Mouse (Mus musculus) c-Kit-positive CD71-positive TER-119-negative erythroid progenitor cells, embryonic 14.5 days (primary cell): Measurements from ENCODE around the gene Myh7.
"Not testable (repeated sequence)": the region's sequence is repeated elsewhere in the genome, so short reads cannot be mapped to it uniquely, and the experiment has no call there.

ENCODE experiments used
- DNase-seq: peaks from one replicate; pipeline ENCODE4 v3.0.0-alpha.2; 2013; ENCODE audit warnings: low read depth

Myh7 gene

DNA sequence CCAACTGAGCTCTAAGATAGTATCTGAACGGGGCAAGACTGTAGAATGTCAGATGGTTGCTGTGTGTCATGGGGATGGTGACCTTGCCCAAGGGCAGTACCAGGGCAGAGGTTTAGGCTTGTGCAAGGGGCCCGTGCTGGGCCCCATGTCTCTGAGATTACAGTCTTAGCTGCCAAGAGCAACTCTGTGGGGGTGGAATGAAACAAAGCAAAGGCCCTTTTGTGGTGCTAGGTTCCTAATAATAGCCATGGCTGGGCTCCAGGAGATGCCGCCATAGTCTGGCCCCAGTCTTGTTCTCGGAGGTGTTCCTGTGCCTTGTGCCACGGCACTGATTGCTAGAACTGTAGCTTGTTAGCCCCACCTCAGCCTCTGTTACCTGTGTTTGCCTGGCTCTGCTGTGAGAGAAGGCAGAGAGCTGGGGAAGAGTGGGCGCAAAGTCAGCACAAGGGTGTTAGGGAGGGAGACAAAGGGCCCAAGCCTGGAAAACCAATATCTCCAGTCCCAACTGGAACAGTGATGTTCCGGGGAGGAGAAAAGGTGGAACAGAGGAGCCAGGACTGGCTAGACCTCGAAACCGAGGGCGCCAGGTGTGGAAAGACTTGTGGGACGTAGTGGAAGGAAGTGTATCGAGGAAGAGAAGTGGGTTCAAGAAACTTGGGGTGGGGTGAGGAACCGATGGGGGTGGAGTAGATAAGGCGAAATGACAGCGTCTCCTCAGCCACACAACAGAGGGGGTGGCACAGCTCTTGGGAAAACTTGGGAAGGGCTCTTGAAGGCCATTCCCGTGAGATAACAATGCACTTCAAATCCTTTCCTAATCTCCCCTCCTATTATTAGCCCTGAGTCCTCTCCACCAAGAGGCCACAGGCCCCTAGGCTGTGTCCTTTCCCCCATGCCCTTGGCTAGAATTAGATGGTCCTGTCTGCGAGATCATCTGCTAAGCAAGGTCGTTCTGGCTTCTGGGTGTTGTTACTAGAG, 9.7 kb upstream of the Myh7 start:
- no peak for DNase-seq

DNA sequence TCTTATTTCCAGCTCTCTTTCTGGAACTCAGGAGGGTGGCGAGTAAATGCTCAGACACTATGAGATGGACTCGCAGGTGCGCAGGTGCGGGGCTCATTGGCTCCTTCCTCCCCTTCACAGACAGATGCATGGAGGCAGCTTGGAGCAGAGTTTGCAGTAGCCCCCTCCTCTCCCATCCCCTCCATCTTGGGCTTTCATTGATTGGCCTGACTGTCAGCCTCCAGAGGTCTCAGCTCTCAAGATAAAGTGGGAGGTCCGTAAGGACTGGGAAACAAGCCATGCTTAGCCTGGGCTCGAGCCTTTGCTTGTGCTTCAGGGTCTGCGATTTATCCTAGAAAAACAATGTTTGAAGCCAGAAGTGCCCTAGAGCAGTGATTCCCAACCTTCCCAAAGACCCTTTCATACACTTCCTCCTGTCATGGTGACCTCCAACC, 8.3 kb upstream of the Myh7 start:
- DNase-seq: no peak

DNA sequence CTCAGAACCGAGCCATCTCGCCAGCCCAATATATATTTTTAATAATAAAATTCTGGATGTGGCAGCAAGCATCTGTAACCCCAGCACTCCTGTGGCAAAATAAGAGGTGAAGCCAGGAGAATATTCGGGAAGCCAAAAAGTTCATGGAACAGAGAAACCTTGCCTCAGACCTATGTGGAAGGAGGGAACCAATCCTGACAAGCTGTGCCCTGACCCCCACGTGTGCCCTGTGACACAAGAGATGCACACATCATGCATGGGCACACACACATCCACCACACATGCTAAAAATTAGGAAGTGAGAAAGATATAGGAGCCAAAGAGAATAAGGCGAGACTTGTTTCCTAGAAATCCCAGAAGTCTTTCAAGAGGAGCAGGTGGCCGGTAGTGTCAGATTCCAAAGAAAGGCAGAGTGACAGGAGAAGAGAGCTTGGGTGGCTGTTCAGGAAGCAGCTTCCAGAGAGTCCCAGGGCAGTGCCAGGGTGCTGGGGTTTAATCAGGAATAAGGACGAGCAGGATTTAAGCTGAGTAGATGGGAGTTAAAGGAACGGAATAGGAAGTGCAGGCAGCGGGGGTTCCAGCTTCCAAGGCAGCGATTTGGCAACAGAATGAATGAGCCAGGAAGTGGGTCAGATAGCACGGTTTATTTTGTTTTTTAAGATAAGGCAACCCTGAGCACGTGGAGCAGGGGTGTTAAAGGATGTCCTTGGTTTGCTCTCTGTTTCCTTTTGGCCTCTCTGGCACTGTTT, 7.7 kb upstream of the Myh7 start:
- DNase-seq: no peak

DNA sequence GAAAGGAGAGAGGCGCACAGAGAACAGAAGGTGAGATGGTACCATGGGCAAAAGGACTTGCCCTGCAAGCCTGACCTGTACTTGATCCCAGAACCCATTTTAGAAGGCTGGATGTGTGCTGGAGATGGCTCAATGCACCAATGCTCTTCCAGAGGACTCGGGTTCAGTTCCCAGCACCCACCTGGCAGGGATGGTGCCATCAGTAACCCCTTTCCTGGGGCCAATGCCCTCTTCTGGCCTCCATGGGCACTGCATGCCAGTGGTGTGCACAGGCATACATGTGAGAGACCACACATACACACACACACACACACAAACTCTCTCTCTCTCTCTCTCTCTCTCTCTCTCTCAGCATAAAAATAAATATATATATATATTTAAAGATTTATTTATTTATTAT, 7.0 kb upstream of the Myh7 start:
- DNase-seq: no peak

DNA sequence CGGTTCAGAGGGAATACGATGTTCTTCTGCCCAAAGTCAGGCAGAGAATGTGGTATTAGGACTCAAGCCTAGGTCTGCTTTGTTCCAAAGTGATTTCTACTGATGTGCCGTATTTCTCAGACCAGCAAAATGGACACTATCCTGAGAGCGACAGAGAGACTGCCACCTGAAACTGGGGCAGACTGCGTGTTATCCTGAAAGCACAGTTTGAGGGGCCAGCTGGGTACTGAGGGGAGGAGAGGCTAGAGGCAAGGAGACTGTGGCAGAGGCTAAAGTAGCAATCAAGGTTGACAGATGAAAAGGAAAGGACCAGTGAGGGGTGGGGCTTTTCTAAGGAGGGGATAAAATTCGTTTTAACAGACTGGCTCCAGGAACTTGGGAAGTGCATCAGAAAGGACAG, 6.4 kb upstream of the Myh7 start:
- no peak for DNase-seq

DNA sequence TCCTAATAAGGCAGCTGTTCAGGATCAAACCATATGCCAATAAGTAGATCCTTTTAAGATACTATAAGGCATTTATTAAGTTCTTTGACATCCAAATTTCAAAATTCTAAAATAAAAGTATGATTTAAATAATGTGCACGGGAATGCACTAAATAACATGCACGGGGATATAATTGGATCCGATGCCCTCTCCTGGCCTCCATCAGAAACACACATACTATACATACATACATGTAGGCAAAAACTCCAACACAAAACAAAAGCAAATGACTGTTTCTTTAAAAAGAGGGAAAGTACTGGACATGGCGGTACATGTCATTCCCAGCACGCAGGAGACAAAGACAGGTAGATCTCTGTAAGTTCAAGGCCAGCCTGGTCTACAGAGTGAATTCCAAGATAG, 5.4 kb upstream of the Myh7 start:
- DNase-seq: not testable (repeated sequence)

DNA sequence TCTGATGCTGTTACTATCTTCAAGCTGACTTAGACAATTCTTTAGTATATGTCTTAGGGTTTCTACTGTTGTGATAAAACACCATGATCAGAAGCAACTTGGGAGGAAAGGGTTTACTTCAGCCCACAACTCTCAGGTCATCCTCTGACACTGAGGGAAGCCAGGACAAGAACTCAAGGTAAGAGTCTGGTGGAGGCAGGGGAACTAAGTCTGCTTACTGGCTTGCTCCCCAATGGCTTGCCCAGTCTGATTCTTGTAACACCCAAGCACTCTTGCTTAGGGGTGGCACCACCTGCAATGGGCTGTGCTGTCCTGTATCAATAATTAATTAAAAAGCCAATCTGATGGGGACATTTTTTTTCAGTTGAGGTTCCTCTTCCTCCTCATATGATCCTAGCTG, 4.3 kb upstream of the Myh7 start:
- no peak for DNase-seq

DNA sequence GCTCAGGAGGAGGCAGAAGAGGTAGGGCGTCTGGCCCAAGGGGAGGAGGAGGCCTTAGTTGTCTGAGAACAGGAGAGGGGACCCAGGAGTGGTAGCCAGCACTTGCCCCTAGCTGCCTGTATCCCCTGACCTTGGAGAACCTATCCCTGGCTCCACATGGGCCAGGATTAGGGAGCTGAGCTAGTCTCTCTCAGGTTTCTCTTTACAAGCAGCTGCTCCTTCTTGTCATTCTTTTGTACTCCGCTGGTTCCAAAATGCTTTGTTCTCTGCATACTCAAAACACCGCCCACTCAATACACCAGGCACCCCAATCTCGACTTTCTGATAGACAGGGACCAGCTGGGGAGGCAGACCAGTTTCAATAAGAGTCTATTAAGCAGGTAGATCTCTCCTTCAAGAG, 2.9 kb upstream of the Myh7 start:
- DNase-seq: no peak

DNA sequence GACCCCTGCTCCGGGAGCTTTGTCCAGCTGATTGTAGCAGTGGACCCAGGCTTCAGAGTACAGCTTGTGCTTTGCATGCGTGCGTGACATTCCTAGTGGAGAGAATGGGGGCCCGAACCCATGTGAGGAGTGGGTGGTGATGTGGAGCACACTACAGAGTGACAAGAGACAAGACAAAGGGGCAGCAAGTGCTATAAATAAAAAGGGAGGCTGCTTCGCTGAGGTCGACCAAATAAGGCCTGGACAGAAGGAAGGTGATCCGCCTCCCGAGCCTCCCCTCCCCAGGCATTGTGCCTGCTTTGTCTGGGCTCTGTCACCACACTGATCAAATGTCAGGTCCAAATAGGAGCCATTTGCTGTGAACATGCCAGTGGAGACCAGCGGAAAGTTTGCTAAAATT, 2.4 kb upstream of the Myh7 start:
- no peak for DNase-seq

DNA sequence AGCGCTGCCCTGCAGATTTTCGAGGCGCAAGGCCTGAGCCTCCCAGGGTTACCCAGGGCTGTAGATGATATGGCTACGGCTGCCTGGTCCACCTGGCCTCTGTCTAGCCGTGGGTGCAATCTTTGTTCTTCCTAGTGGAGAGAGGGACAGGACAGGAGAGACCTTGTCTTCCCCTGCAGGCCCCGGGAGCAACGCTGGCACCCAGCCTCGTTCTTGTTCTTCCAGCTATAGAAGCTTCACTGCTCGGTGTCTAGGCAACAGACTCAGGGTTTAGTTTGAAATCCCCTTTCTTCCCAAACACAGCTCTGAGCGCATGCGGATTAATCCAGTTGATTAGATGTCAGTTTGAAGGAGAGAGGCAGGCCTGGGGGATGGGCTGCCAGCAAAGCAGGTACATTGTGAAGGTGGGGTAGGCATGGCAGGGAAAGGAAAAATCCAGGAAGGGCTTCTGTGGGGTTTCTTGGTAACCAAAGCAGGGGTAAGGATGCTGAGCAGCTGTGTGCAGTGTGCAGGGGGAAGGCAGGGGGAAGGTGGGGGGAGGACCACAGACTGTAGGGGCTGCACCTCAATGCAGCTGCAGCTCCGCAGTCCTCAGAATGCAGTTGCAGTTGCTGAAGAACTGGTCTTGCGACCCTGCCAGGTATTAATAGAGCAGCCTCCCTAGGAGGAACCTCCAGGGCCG, 1.2 kb upstream of the Myh7 start:
- DNase-seq: no peak

DNA sequence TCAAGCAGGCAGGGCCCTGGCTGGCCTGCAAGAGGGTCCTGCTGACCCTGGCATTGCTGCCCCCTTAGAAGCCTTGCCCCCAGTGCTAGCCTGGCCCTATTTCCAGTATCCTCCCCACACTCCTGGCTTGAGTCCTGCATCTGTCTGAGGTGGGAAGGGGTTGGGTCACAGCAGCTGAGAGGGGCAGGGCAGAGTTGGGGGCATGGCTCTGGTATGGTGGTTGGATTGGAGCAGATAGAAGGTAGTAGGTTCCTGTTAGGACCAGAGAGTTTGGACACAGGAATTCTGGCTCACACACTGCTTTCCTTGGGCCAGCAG, 402 bp upstream of the Myh7 start:
- DNase-seq: no peak

DNA sequence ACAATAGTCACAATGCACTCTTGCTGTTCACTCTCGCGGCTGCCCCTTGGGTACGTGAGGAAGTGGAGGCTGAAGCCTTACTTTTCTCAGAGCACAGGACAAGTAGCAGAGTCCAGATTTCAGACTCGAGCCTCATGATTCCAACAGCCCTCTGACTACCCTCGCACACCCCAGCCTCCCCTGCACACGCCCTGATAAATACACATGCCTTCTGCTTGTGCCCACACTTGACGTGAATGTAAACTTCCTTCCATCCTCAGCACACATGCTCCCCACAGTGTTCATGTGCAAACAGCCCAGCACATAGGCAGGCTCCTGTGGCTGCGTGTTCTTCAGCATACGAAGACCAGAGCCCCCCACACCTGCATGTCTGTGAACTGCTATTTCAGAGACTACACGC, 790 bp downstream of the Myh7 start:
- DNase-seq: no peak

DNA sequence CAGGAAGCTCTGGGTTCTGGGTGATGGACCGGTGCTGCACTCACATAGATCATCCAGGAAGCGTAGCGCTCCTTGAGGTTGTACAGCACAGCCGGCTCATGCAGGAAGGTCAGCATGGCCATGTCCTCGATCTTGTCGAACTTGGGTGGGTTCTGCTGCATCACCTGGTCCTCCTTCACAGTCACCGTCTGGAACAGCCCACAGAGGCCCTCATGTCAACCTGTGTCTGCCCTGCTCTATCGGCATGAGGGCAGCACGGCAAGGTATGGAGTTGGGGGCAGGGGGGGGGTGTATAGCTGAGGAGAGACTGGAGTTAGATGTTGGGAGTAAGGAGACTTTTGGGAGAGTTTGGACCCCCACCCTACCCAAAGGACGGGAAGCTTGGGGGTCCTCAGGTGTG, 2.2 kb downstream of the Myh7 start:
- no peak for DNase-seq

DNA sequence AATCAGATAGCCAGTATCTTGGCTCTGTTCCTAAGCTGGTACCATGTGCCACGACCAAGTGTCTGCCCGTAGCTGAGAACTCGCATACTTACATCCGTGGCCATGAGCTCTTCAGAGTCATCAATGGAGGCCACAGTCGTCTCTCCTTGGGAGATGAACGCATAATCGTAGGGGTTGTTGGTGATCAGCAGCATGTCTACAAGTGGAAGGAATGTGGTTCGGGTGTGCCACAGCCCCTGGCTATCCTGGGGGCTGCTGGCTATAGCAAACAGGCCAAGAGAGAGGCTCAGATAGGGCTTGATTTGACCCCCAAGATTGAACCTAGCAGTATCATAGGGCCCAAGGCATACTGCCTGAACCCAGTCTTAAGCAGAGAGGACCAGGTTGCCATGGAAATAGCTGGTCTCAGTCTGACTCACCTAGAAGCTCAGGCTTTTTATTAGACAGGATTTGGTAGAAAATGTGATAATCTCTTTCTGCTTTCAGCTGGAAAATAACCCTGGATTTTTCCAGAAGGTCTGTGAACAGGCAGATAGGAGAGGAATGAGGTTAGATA, 4.5 kb downstream of the Myh7 start:
- no peak for DNase-seq

DNA sequence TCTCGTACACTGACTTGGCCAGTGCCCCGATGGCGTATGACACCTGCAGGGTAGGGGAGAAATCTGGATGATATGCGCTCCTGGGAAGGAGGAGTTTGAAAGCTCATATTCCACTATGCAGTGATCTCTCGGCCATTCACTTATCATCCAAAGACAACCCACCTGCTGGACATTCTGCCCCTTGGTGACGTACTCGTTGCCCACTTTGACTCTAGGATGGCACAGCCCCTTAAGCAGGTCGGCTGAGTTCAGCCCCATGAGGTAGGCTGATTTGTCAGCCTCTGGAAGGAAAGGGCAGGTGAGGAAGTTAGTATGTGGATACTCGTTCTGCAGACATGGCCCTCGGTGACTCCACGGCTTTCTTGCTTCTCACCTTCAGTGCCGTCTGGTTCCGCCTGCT, 5.5 kb downstream of the Myh7 start:
- DNase-seq: no peak

DNA sequence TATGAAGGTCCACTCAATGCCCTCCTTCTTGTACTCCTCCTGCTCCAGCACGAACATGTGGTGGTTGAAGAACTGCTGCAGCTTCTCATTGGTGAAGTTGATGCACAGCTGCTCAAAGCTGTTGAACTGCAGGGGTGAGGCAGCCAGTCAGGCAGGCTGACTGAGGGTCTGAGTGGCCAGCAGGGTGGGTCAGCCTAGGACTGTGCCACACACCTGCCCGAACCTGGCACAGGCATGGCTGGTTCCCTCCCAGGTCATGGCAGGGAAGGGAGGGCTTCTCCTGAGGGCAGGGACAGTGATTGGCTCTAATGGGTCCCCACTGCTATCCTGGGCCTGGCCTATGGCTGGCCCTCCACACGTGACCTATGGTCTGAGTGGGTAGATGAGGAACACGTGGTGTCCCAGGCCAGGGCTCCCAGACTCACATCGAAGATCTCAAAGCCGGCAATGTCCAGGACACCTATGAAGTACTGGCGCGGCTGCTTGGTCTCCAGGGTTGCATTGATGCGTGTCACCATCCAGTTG, 6.0 kb downstream of the Myh7 start:
- not testable (repeated sequence) for DNase-seq

DNA sequence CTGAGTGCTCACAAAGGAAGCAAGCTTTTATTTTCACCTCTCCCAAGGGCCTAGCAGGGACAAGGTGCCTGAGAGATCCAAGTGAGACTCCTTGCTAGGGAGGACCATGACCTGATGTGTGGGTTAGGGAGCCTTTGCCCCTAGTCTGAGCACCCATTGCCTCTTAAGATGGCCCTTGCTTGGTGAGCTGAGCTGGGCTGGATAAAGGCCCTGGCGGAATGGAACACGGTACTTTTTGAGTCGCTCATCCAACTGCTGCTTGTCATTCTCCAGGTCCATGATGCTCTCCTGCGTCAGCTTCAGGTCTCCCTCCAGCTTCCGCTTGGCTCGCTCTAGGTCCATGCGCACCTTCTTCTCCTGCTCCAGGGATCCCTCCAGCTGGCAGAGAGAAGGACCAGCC, 12.5 kb downstream of the Myh7 start:
- DNase-seq: no peak

DNA sequence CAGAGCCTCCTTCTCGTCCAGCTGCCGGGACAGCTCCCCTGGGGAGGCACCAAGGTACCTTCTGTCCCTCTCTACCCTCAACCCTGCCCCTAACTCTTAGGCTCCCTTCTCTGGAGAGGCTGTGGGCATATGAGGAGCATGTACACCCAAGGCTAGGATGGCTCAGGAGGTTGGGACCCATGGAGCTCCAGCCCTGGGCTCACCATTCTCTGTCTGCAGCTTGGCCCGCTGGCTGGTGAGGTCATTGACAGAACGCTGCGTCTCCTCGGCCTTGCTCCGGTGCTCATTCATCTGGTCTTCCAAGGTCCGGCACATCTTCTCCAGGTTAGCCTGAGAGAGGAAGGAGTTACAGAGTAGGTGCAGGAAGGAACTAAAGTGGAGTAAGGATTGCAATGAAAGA, 15.8 kb downstream of the Myh7 start:
- no peak for DNase-seq

DNA sequence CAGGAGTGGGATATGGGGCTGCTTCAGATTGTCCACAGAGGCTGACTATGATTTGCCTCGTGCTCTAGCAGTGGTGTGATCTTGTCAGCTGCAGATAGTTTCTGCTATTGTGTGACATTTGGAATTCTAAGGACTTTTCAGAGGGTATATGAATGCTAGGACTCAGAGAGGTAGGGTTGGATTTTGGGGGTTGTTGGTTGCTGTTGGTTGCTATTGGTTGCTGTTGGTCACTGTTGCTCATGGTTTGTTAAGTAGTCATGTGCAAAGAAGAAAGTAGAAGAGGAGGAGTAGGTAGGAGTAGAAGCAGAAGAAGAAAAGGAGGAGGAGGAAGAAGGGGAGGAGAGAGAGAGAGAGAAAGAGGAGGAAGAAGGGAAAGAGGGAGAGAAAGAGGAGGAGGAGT, 17.8 kb downstream of the Myh7 start, which contains the start of gene Gm17428:
Gene Gm17428 (plus strand): TSS at position 301 of the 400 bp plus-strand sequence.
- no peak for DNase-seq

DNA sequence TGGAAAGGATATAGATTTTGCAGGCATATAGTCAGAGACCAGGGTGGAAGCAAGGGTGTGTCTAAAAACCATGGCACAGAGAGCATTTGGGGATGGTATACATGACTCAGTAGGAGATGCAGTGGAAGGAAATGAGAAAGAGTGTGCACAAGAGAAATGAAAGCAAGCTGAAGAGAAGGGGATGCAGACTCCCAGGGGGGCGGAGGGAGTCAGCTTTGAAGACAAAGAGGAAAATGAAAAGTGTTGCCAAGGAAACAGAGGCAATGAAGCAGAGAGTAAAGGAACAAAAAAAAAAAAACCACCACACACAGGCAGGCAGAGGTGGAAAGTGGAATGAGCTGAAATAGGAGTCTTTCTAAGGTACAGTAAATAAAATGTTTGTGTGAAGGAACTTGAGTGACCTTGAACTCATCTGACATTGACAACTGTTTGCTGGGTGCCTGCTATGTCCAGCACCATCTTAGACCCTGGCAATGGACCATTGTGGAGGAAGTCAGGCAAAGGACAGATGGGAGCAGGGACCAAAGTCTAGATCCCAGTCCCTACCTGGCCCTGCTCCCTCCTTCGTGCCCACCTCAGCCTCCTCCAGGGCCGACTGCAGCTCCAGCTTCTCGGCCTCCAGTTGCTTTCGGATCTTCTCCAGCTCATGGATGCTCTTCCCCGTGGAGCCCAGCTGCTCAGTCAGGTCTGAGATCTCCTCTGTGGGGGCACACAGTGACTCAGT, 20.2 kb downstream of the Myh7 start:
- no peak for DNase-seq

DNA sequence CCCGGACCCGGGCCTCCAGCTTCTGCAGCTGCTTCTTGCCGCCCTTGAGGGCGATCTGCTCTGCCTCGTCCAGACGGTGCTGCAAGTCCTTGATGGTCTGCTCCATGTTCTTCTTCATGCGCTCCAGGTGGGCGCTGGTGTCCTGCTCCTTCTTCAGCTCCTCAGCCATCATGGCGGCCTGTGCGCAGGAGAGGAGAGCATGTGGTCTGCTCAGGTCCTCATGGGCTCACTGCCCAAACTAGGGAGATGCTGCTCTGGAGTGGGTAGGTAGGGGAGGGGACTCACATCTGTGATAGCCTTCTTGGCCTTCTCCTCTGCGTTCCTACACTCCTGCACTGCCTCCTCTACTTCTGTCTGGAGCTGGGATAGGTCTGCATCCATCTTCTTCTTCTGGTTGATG, 21.6 kb downstream of the Myh7 start:
- DNase-seq: not testable (repeated sequence)

DNA sequence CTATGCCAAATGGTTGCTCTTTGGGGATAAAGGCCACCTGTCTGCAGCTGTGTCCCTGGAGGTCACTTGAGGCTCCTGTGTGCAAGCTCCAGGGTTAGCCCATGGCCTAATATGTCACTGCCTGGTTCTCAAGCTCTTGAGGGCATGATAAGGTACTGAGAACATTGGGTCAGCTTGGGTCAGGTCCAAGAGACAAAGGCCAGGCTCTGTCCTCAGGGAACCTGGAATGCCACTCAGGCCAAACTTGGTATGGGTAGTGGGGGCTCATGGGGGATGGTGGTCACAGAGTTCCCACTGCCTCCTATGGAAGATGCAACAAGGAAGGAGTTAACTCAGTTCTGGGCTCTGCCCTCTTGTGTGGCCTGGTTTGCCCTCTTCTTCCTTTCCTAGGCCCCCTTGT, 26.1 kb downstream of the Myh7 start:
- no peak for DNase-seq
